Mouse (Mus musculus) kidney, postnatal 0 days (tissue): Measurements from ENCODE around the gene Myh9. TPM values are rescaled to one million over a fixed set of nuclear protein-coding genes. Genes with fewer than 3 reads are reported as not detected.

Experiments
- ATAC-seq: fragments of 200-750 bp; cut with Nextera tagmentation; replicated peaks from 2 replicates; pipeline ENCODE4 v1.8.0; 2017; ENCODE audit warnings: low read depth, moderate number of reproducible peaks, moderate TSS enrichment, moderate library complexity; ENCODE audit not compliant: low FRiP score
- DNase-seq: peaks from one replicate; pipeline ENCODE4 v3.0.0-alpha.2; 2016; ENCODE audit warnings: low spot score
- H3K27ac ChIP-seq: fragments of 300-500 bp; sonication (generic); 2 replicates; pipeline ENCODE4 v1.5.1; 2014; ENCODE audit warnings: mild to moderate bottlenecking
- H3K27me3 ChIP-seq: fragments of 300-500 bp; sonication (generic); 2 replicates; pipeline ENCODE4 v1.6.1; 2014; ENCODE audit warnings: low read length, mixed read lengths; ENCODE audit not compliant: insufficient read depth
- H3K36me3 ChIP-seq: fragments of 300-500 bp; sonication (generic); 2 replicates; pipeline ENCODE4 v1.6.1; 2014; ENCODE audit warnings: low read length, mixed read lengths; ENCODE audit not compliant: insufficient read depth
- H3K4me1 ChIP-seq: fragments of 300-500 bp; sonication (generic); replicated peaks from 2 replicates; pipeline ENCODE4 v1.6.1; 2014; ENCODE audit warnings: antibody characterized with exemption, low read length, mixed read lengths; ENCODE audit not compliant: insufficient read depth
- H3K4me2 ChIP-seq: fragments of 300-500 bp; sonication (generic); 2 replicates; pipeline ENCODE4 v1.6.1; 2014; ENCODE audit warnings: mild to moderate bottlenecking, low read length, moderate library complexity, mixed read lengths
- H3K4me3 ChIP-seq: fragments of 300-500 bp; sonication (generic); replicated peaks from 2 replicates; pipeline ENCODE4 v1.5.1; 2014; ENCODE audit warnings: low read depth, low read length
- H3K9ac ChIP-seq: fragments of 300-500 bp; sonication (generic); 2 replicates; pipeline ENCODE4 v1.6.1; 2014; ENCODE audit warnings: low read depth, low read length
- H3K9me3 ChIP-seq: fragments of 300-500 bp; sonication (generic); replicated peaks from 2 replicates; pipeline ENCODE4 v1.6.1; 2016; ENCODE audit warnings: low read length, inconsistent platforms, mixed read lengths
- CTCF ChIP-seq: IDR thresholded peaks from 2 replicates; pipeline ENCODE4 v1.5.1; 2016; ENCODE audit warnings: antibody characterized with exemption, low read depth, mild to moderate bottlenecking, moderate library complexity
- WGBS: fragments of 180-500 bp; shearing (Covaris S2); extraction: QIAGEN DNeasy Blood & Tissue Kit; methylation state at CpG from one replicate; pipeline ENCODE4 v1.1.7; 2014; 5-methylcytosine and 5-hydroxymethylcytosine counted together
- polyA plus RNA-seq: library from polyadenylated mRNA; unstranded; fragments of >200 nt; fragmentation: Nextera tagmentation; extraction: Ambion mirVana; gene quantifications from 2 replicates; pipeline ENCODE4 v1.2.1, GENCODE M21; 2015

The Myh9 gene
- polyA plus RNA-seq, 1 experiment from 2014 or later: 52.9 TPM

DNA sequence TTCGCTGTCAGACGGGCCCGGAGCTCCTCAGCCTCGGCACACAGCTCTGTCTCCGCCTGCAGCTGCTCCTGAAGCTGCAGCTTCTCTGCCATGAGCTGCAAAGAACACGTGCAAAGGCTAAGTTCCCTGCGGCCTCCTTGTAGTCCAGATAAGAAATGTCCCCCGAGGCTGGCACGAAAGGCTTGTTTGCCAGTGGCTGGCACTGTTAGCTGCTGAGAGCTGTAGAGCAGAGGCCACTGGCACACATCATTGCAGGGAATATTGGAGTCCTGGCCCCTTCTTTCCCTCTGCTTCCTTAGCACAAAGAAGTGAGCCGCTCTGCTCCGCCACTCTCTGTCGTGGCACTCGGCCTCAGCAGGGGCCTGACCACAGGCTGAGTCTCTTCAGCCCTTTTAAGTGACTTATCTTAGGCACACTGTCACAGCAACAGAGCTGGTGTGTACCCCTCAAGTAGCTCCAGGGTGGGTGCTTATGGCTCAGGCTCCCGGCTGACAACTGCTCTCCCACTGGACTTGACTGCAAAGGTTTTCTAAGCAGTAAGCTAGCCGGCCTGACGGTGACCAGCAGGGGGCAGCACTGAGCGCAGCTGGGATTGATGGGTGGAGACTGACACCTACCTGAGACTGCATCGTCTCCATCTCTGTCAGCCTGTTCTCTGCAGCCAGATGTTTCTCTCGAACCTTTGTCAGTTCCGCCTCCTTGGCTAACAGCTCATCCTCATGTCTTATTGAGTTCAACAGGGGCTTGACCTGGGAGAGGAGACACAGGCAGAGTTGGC lies 66.6 kb downstream of the Myh9 start:
- WGBS: 65% methylated on average over 20 of the region's 20 CpGs
- no peaks in the 10 kb centered on the region for H3K4me1 ChIP-seq
- H3K9me3 ChIP-seq: no peaks in the 10 kb centered on the region
- H3K27ac ChIP-seq: no peak overlapping the region
- no peak overlapping the region for H3K4me2 ChIP-seq
- H3K27me3 ChIP-seq: no peaks in the 10 kb centered on the region
- no peak overlapping the region for H3K4me3 ChIP-seq
- peak; percentile 98 for TF ChIP-seq CTCF
- H3K9ac ChIP-seq: no peak overlapping the region
- DNase-seq (peak; percentile 73), ATAC-seq (peak; percentile 50; the same call in 1 of the 2 replicates)
- peaks cover 98% of the 10 kb centered on the region for H3K36me3 ChIP-seq

DNA sequence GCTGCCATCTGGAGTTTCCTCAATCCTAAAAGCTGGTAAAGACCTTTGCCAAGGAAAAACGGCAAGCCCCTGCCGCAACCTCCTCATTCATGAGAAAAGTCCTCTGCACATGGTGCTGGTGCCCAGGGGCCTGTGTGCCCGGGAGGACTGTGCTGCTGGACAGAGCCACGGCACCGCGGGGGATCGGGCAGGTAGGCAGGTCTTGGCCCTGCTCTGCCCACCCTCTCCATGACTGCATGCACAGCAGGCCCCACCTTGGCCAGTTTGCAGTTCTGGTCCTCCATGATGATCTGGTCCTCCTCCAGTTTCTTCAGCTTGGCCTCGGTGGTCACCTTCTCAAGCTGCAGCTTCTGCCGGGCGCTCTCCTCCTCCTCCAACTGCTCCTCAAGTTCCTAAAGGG lies 67.7 kb downstream of the Myh9 start:
- no peaks in the 10 kb centered on the region for H3K9me3 ChIP-seq
- TF ChIP-seq CTCF: no peak
- ATAC-seq: no peak
- no peaks in the 10 kb centered on the region for H3K27me3 ChIP-seq
- 97% methylated on average over 10 of the region's 10 CpGs for WGBS
- DNase-seq: no peak
- H3K27ac ChIP-seq: no peak overlapping the region
- H3K4me2 ChIP-seq: no peak overlapping the region
- no peak overlapping the region for H3K4me3 ChIP-seq
- H3K36me3 ChIP-seq: peaks cover 98% of the 10 kb centered on the region
- no peaks in the 10 kb centered on the region for H3K4me1 ChIP-seq
- no peak overlapping the region for H3K9ac ChIP-seq

DNA sequence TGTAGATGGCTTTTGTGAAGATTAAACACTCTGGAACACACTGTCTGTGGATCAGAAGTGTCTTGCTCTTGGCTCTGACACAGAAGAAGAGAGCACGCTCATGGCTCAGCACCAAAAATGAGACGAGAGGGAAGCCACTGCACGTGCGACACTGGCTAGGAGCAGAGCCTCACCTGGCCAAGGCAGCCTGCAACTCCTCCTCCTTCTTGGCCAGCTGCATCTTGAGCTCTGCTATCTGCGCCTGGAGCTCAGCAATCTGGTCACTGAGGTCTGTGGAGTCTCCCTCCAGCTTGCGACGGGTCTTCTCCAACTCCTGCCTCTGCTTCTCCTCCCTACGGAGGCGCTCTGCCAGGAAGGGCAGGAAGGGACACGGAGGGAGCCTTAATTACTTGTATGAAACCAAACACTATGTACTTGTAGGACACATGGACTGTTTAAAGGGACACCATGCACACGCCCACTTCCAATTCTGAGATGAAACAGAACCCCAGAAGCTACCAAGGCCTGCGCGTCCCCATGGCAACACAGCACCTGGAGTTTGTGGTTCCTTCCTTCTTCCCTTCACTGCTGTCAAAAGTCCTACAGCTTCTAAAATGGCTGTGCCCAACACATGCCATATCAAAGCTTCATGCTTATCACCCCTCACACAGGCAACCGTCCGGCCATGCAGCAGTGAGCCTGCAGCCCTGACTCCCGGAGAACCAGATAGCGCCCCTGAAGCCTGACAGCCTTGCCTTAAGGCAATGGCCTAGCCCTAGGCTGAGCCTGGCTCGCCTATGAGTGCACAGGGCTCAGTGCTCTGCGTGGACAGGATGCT lies 68.7 kb downstream of the Myh9 start:
- DNase-seq: no peak
- ATAC-seq: no peak
- no peaks in the 10 kb centered on the region for H3K27me3 ChIP-seq
- no peak overlapping the region for H3K4me3 ChIP-seq
- no peaks in the 10 kb centered on the region for H3K4me1 ChIP-seq
- no peaks in the 10 kb centered on the region for H3K9me3 ChIP-seq
- H3K27ac ChIP-seq: no peak overlapping the region
- H3K4me2 ChIP-seq: no peak overlapping the region
- TF ChIP-seq CTCF: no peak
- no peak overlapping the region for H3K9ac ChIP-seq
- 87% methylated on average over 19 of the region's 19 CpGs for WGBS
- peaks cover 98% of the 10 kb centered on the region for H3K36me3 ChIP-seq

DNA sequence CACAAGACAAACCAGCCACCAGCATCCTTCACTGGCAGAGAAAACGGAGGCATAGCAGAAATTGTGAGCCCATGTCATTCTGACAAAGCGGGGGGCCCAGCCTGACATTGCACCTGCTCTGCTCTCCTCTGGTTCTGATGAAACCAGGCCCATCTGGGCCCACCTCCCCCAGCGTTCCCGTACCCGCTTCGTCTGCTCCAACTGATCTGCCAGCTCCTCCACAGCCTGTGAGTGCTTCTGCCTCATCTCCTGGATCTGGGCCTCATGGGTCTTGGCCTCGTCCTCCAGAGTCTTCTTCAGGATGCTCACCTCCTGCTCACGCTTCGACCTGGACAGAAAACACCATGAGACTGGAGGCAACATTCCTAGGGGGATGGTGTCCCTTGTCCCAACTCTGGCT lies 71.0 kb downstream of the Myh9 start:
- ATAC-seq: no peak
- no peak overlapping the region for H3K9ac ChIP-seq
- H3K27ac ChIP-seq: no peak overlapping the region
- no peak overlapping the region for H3K4me3 ChIP-seq
- H3K27me3 ChIP-seq: no peaks in the 10 kb centered on the region
- TF ChIP-seq CTCF: no peak
- no peaks in the 10 kb centered on the region for H3K4me1 ChIP-seq
- 90% methylated on average over 9 of the region's 9 CpGs for WGBS
- H3K4me2 ChIP-seq: no peak overlapping the region
- H3K36me3 ChIP-seq: peaks cover 98% of the 10 kb centered on the region
- H3K9me3 ChIP-seq: no peaks in the 10 kb centered on the region
- no peak for DNase-seq

DNA sequence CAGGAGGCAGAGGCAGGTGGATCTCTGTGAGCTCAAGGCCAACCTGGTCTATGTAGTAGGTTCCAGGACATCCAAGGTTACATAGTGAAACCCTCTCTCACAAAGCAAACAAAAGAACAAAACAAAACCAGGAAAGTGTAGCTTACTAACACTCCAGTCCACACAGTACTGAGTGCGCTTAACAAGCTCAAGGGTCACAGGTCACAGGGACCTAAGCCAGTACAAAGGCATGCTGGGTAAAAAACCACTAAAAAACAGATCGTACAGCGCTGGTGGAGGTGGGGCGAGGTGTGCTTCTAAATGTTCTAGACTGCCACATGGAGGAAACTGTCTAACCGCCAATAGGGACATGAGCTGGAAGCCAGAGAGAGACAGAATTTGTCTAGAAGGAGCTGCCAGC lies 71.6 kb downstream of the Myh9 start:
- Histone ChIP-seq H3K4me1 (no peaks in the 10 kb centered on the region), H3K9ac (no peak overlapping the region), H3K4me2 (no peak overlapping the region), H3K27ac (no peak overlapping the region), H3K36me3 (peaks cover 98% of the 10 kb centered on the region), H3K9me3 (no peaks in the 10 kb centered on the region), H3K27me3 (no peaks in the 10 kb centered on the region), H3K4me3 (no peak overlapping the region)
- no peak for TF ChIP-seq CTCF
- DNase-seq (no peak), ATAC-seq (no peak)
- 94% methylated on average over 5 of the region's 5 CpGs for WGBS

DNA sequence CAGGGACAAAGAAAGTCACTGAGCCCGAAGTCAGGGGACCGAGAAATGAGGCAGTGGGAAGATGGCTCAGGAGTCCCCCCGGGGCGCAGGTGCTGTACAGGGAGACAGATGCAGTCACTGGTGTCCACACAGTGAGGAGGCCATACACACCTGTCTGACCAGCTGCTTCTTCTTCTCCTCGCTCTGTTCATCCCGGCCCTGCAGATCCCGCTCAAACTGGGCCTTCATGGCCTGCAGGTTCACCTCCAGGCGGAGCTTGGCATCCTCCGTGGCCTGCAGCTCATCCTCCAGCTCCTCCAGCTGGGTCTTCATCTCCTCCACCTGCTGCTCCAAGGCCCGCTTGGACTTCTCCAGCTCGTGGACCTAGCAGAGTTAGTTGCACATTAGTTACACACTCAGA lies 75.0 kb downstream of the Myh9 start:
- Histone ChIP-seq H3K27me3 (no peaks in the 10 kb centered on the region), H3K9me3 (no peaks in the 10 kb centered on the region), H3K4me2 (no peak overlapping the region), H3K27ac (no peak overlapping the region), H3K36me3 (peaks cover 97% of the 10 kb centered on the region), H3K9ac (no peak overlapping the region), H3K4me1 (no peaks in the 10 kb centered on the region), H3K4me3 (no peak overlapping the region)
- no peak for TF ChIP-seq CTCF
- WGBS: 89% methylated on average over 11 of the region's 11 CpGs
- no peak for ATAC-seq
- DNase-seq: no peak
